In genomic region chr6:23805333-23805732, GRCm38 (mm10) we compare ENCODE assay signal across 18 mouse cellular contexts.
"Had no signal": no experiment of that assay in that cellular context is flagged by ENCODE, and none has a peak within 500 bp of the region (broad histone marks: within the 10 kb centered on the region; RNA-seq: fewer than 3 reads in every experiment).

No protein-coding gene starts in this region.

- DNase-seq: gastrocnemius, postnatal 10 days; gastrocnemius, postnatal 25 days; heart, adult 18-20 months; heart, postnatal 10 days; heart, postnatal 4 days; kidney, adult 18-20 months; kidney, adult 8-10 months; kidney, postnatal 10 days; kidney, postnatal 25 days; kidney, postnatal 4 days; layer of hippocampus, postnatal 36 days; left cerebral cortex, postnatal 4 days; lung, adult 18-20 months had no signal

- ATAC-seq: hindbrain, embryonic 16.5 days; inflammation-experienced regulatory T-cells, adult 6 months; intestine, embryonic 15.5 days; intestine, postnatal 0 days; liver, embryonic 12.5 days had no signal
